Mouse (Mus musculus) kidney, embryonic 14.5 days (tissue): ENCODE measurements around the gene Ttll5. TPM values are rescaled to one million over a fixed set of nuclear protein-coding genes. Genes with fewer than 3 reads are reported as not detected.

ENCODE experiments used
- ATAC-seq: fragments of 200-750 bp; cut with Nextera tagmentation; 2 replicates; pipeline ENCODE4 v1.8.0; 2017; ENCODE audit warnings: moderate number of reproducible peaks, mild to moderate bottlenecking, moderate TSS enrichment, moderate library complexity; ENCODE audit not compliant: low FRiP score, low TSS enrichment
- H3K27ac ChIP-seq: fragments of 300-500 bp; sonication (generic); 2 replicates; pipeline ENCODE4 v1.5.1; 2014; ENCODE audit warnings: low read depth, mild to moderate bottlenecking, low read length, moderate library complexity, mixed read lengths
- H3K27me3 ChIP-seq: fragments of 300-500 bp; sonication (generic); 2 replicates; pipeline ENCODE4 v1.6.1; 2014; ENCODE audit warnings: mild to moderate bottlenecking, low read length; ENCODE audit not compliant: control insufficient read depth, insufficient read depth
- H3K36me3 ChIP-seq: fragments of 300-500 bp; sonication (generic); 2 replicates; pipeline ENCODE4 v1.6.1; 2014; ENCODE audit warnings: low read length, mixed read lengths; ENCODE audit not compliant: control insufficient read depth, insufficient read depth
- H3K4me1 ChIP-seq: fragments of 300-500 bp; sonication (generic); 2 replicates; pipeline ENCODE4 v1.6.1; 2014; ENCODE audit warnings: low read length, mixed read lengths; ENCODE audit not compliant: control insufficient read depth, insufficient read depth
- H3K4me2 ChIP-seq: fragments of 300-500 bp; sonication (generic); replicated peaks from 2 replicates; pipeline ENCODE4 v1.6.1; 2014; ENCODE audit warnings: low read depth, mild to moderate bottlenecking, low read length
- H3K4me3 ChIP-seq: fragments of 300-500 bp; sonication (generic); 2 replicates; pipeline ENCODE4 v1.5.1; 2014; ENCODE audit warnings: mild to moderate bottlenecking, low read length
- H3K9ac ChIP-seq: fragments of 300-500 bp; sonication (generic); 2 replicates; pipeline ENCODE4 v1.6.1; 2014; ENCODE audit warnings: low read depth, mild to moderate bottlenecking, low read length, moderate library complexity
- H3K9me3 ChIP-seq: fragments of 300-500 bp; sonication (generic); 2 replicates; pipeline ENCODE4 v1.6.1; 2016; ENCODE audit warnings: low read length; ENCODE audit not compliant: control insufficient read depth
- WGBS: fragments of 180-500 bp; shearing (Covaris S2); extraction: QIAGEN DNeasy Blood & Tissue Kit; methylation state at CpG from one replicate; pipeline ENCODE4 v1.1.7; 2014; 5-methylcytosine and 5-hydroxymethylcytosine counted together
- polyA plus RNA-seq: library from polyadenylated mRNA; unstranded; fragments of >200 nt; fragmentation: Nextera tagmentation; extraction: Ambion mirVana; gene quantifications from 2 replicates; pipeline ENCODE4 v1.2.1, GENCODE M21; 2014

Ttll5 gene
- polyA plus RNA-seq, 1 experiment from 2014 or later, result 17.0 TPM

GRCm38 (mm10) chr12:85879631-85880314, 55.3 kb downstream of the Ttll5 start:
- Histone ChIP-seq H3K36me3 (peaks cover 16% of the 10 kb centered on the region; the same call in 1 of the 2 replicates), H3K4me3 (no peak overlapping the region), H3K9ac (no peak overlapping the region), H3K27me3 (no peaks in the 10 kb centered on the region), H3K4me1 (no peaks in the 10 kb centered on the region), H3K4me2 (no peak overlapping the region), H3K9me3 (no peaks in the 10 kb centered on the region), H3K27ac (no peak overlapping the region)
- 84% methylated on average over 8 of the region's 8 CpGs for WGBS
- no peak for ATAC-seq

GRCm38 (mm10) chr12:85885024-85885423, 60.6 kb downstream of the Ttll5 start:
- Histone ChIP-seq H3K36me3 (no peaks in the 10 kb centered on the region; the same call in 1 of the 2 replicates), H3K9ac (no peak overlapping the region), H3K9me3 (no peaks in the 10 kb centered on the region), H3K27ac (no peak overlapping the region), H3K27me3 (no peaks in the 10 kb centered on the region), H3K4me1 (no peaks in the 10 kb centered on the region), H3K4me3 (no peak overlapping the region), H3K4me2 (no peak overlapping the region)
- WGBS, result 92% methylated on average over 3 of the region's 3 CpGs
- no peak for ATAC-seq

GRCm38 (mm10) chr12:85890054-85890453, 65.6 kb downstream of the Ttll5 start:
- Histone ChIP-seq H3K4me3 (no peak overlapping the region), H3K4me2 (no peak overlapping the region), H3K27me3 (no peaks in the 10 kb centered on the region), H3K4me1 (no peaks in the 10 kb centered on the region), H3K9ac (no peak overlapping the region), H3K27ac (no peak overlapping the region), H3K9me3 (no peaks in the 10 kb centered on the region), H3K36me3 (peaks cover 4% of the 10 kb centered on the region; the same call in 1 of the 2 replicates)
- no peak for ATAC-seq
- 75% methylated on average over 4 of the region's 4 CpGs for WGBS

GRCm38 (mm10) chr12:85903986-85904385, 79.5 kb downstream of the Ttll5 start:
- Histone ChIP-seq H3K9ac (no peak overlapping the region), H3K4me3 (no peak overlapping the region), H3K4me2 (no peak overlapping the region), H3K36me3 (no peaks in the 10 kb centered on the region; the same call in 1 of the 2 replicates), H3K27ac (no peak overlapping the region), H3K9me3 (no peaks in the 10 kb centered on the region), H3K27me3 (no peaks in the 10 kb centered on the region), H3K4me1 (no peaks in the 10 kb centered on the region)
- ATAC-seq, result no peak
- 81% methylated on average over 6 of the region's 6 CpGs for WGBS

- Histone ChIP-seq H3K9me3 (no peaks in the 10 kb centered on the region), H3K27ac (no peak overlapping the region), H3K4me2 (no peak overlapping the region), H3K36me3 (no peaks in the 10 kb centered on the region; the same call in 1 of the 2 replicates), H3K9ac (no peak overlapping the region), H3K4me3 (no peak overlapping the region), H3K4me1 (no peaks in the 10 kb centered on the region), H3K27me3 (no peaks in the 10 kb centered on the region)
- ATAC-seq, result no peak
- WGBS, result 94% methylated on average over 2 of the region's 2 CpGs
Observed at GRCm38 (mm10) chr12:85905666-85906065, 81.2 kb downstream of the Ttll5 start.

- Histone ChIP-seq H3K9me3 (no peaks in the 10 kb centered on the region), H3K27ac (no peak overlapping the region), H3K9ac (no peak overlapping the region), H3K36me3 (no peaks in the 10 kb centered on the region; the same call in 1 of the 2 replicates), H3K4me2 (no peak overlapping the region), H3K4me1 (no peaks in the 10 kb centered on the region), H3K4me3 (no peak overlapping the region), H3K27me3 (no peaks in the 10 kb centered on the region)
- no peak for ATAC-seq
- 88% methylated on average over 3 of the region's 3 CpGs for WGBS
Observed at GRCm38 (mm10) chr12:85907896-85908295, 83.4 kb downstream of the Ttll5 start.

- no peak overlapping the region for H3K4me2 ChIP-seq
- no peak overlapping the region for H3K4me3 ChIP-seq
- H3K27me3 ChIP-seq, result no peaks in the 10 kb centered on the region
- ATAC-seq, result no peak
- 64% methylated on average over 6 of the region's 6 CpGs for WGBS
- H3K36me3 ChIP-seq, result no peaks in the 10 kb centered on the region; the same call in 1 of the 2 replicates
- no peaks in the 10 kb centered on the region for H3K9me3 ChIP-seq
- no peak overlapping the region for H3K9ac ChIP-seq
- H3K27ac ChIP-seq, result no peak overlapping the region
- no peaks in the 10 kb centered on the region for H3K4me1 ChIP-seq
Observed at GRCm38 (mm10) chr12:85910811-85911210, 86.4 kb downstream of the Ttll5 start.

GRCm38 (mm10) chr12:85912712-85913504, 88.4 kb downstream of the Ttll5 start:
- H3K36me3 ChIP-seq, result no peaks in the 10 kb centered on the region; the same call in 1 of the 2 replicates
- WGBS, result 92% methylated on average over 13 of the region's 13 CpGs
- no peaks in the 10 kb centered on the region for H3K27me3 ChIP-seq
- no peak for ATAC-seq
- no peaks in the 10 kb centered on the region for H3K4me1 ChIP-seq
- H3K9ac ChIP-seq, result no peak overlapping the region
- no peak overlapping the region for H3K4me3 ChIP-seq
- H3K9me3 ChIP-seq, result no peaks in the 10 kb centered on the region
- no peak overlapping the region for H3K4me2 ChIP-seq
- H3K27ac ChIP-seq, result no peak overlapping the region

GRCm38 (mm10) chr12:85926897-85927296, 102.4 kb downstream of the Ttll5 start:
- WGBS, result 58% methylated on average over 4 of the region's 4 CpGs
- H3K9me3 ChIP-seq, result no peaks in the 10 kb centered on the region
- H3K27me3 ChIP-seq, result no peaks in the 10 kb centered on the region
- no peak overlapping the region for H3K27ac ChIP-seq
- ATAC-seq, result no peak
- no peaks in the 10 kb centered on the region; the same call in 1 of the 2 replicates for H3K36me3 ChIP-seq
- H3K9ac ChIP-seq, result no peak overlapping the region
- H3K4me1 ChIP-seq, result no peaks in the 10 kb centered on the region
- no peak overlapping the region for H3K4me3 ChIP-seq
- no peak overlapping the region for H3K4me2 ChIP-seq
